In genomic region chr2:119198049-119198448, GRCm38 (mm10) we compare ENCODE assay signal across 35 mouse cellular contexts. TPM values are rescaled to one million over a fixed set of nuclear protein-coding genes. Genes with fewer than 3 reads are reported as not detected.
A peak's percentile ranks its signal among the peaks of the same experiment; 100 is the strongest.
DNase-seq lines count a peak whose midpoint lies in the region; ATAC-seq and TF ChIP-seq lines count a peak whose summit lies in the region.
"Had no signal": no experiment of that assay in that cellular context is flagged by ENCODE, and none has a peak within 500 bp of the region (broad histone marks: within the 10 kb centered on the region; RNA-seq: fewer than 3 reads in every experiment).

No protein-coding gene starts in this region.

- TF ChIP-seq CTCF in hindbrain, postnatal 0 days (IDR thresholded peaks at IDR 0.05; ENCODE audit: low read depth) = no peak

- no peak overlapping the region for H3K9ac ChIP-seq in hindbrain, postnatal 0 days (replicated peaks; ENCODE audit: low read length)
- H3K9ac ChIP-seq in limb, embryonic 12.5 days (replicated peaks) = no peak overlapping the region
- H3K9ac ChIP-seq: forebrain, embryonic 13.5 days; hindbrain, embryonic 14.5 days; limb, embryonic 15.5 days; liver, embryonic 14.5 days; lung, embryonic 14.5 days had no signal

- no peak for DNase-seq in hindbrain, postnatal 0 days (ENCODE audit: low spot score)
- DNase-seq in hindbrain, embryonic 10.5 days (ENCODE audit: low spot score) = no peak
- peak; percentile 42 for DNase-seq in retina, postnatal 1 day
- DNase-seq in retina, embryonic 14.5 days (ENCODE audit: low spot score) = no peak
- DNase-seq in c-Kit-positive CD71-positive TER-119-positive erythroid progenitor cells, embryonic 14.5 days (ENCODE audit: low spot score) = no peak
- DNase-seq in natural killer cell, adult 2 months (ENCODE audit: low spot score in 2 of 2) = no peak
- DNase-seq: adrenal gland, adult 2 months; adrenal gland, postnatal 36 days; B cell, adult 2 months; cerebellum, adult 8-10 months; cerebellum, postnatal 36 days; gastrocnemius, postnatal 36 days; heart, postnatal 4 days; kidney, adult 2 months; kidney, postnatal 4 days; lung, embryonic 14.5 days; lung, postnatal 14 days; right cerebral cortex, adult 18-20 months; spleen, adult 18-20 months; thymus, postnatal 14 days had no signal

- H3K9me3 ChIP-seq in hindbrain, postnatal 0 days (ENCODE audit: low read length) = no peaks in the 10 kb centered on the region
- no peaks in the 10 kb centered on the region for H3K9me3 ChIP-seq in hindbrain, embryonic 10.5 days
- H3K9me3 ChIP-seq in limb, embryonic 12.5 days = no peaks in the 10 kb centered on the region
- H3K9me3 ChIP-seq: forebrain, embryonic 13.5 days; limb, embryonic 15.5 days had no signal

- no peak for ATAC-seq in hindbrain, postnatal 0 days
- ATAC-seq in limb, embryonic 12.5 days (ENCODE audit: insufficient number of reproducible peaks, insufficient read depth, low FRiP score, low TSS enrichment, low read depth) = no peak
- ATAC-seq: activated CD4-positive, CD25-positive, alpha-beta regulatory T cell, adult 4 months; forebrain, embryonic 13.5 days had no signal

- H3K4me1 ChIP-seq in hindbrain, postnatal 0 days (ENCODE audit: insufficient read depth, low read length) = no peaks in the 10 kb centered on the region
- H3K4me1 ChIP-seq in hindbrain, embryonic 10.5 days (replicated peaks) = peaks cover 14% of the 10 kb centered on the region
- H3K4me1 ChIP-seq in limb, embryonic 12.5 days (replicated peaks) = peaks cover 45% of the 10 kb centered on the region

- H3K27me3 ChIP-seq in hindbrain, postnatal 0 days (ENCODE audit: insufficient read depth, low read length) = no peaks in the 10 kb centered on the region
- H3K27me3 ChIP-seq in hindbrain, embryonic 10.5 days (ENCODE audit: insufficient read depth, poor library complexity, severe bottlenecking) = no peaks in the 10 kb centered on the region
- no peaks in the 10 kb centered on the region for H3K27me3 ChIP-seq in limb, embryonic 12.5 days
- H3K27me3 ChIP-seq: forebrain, embryonic 13.5 days; limb, embryonic 15.5 days had no signal

- no peak overlapping the region for H3K4me2 ChIP-seq in hindbrain, postnatal 0 days (ENCODE audit: low read depth, low read length)
- no peak overlapping the region for H3K4me2 ChIP-seq in limb, embryonic 12.5 days
- H3K4me2 ChIP-seq: forebrain, embryonic 13.5 days; hindbrain, embryonic 14.5 days; limb, embryonic 15.5 days; lung, embryonic 14.5 days had no signal

- H3K36me3 ChIP-seq in hindbrain, postnatal 0 days (ENCODE audit: insufficient read depth, low read length) = no peaks in the 10 kb centered on the region
- no peaks in the 10 kb centered on the region for H3K36me3 ChIP-seq in hindbrain, embryonic 10.5 days
- no peaks in the 10 kb centered on the region for H3K36me3 ChIP-seq in limb, embryonic 12.5 days
- H3K36me3 ChIP-seq: limb, embryonic 15.5 days had no signal

- 0 out of 2 replicates have a peak overlapping the region, but pooled peaks have one; percentile 8 for H3K27ac ChIP-seq in hindbrain, postnatal 0 days
- H3K27ac ChIP-seq in hindbrain, embryonic 10.5 days = no peak overlapping the region
- peak overlapping the region; percentile 85; the same call in 1 of the 2 replicates for H3K27ac ChIP-seq in limb, embryonic 12.5 days
- H3K27ac ChIP-seq: forebrain, embryonic 13.5 days; hindbrain, embryonic 14.5 days; kidney, postnatal 0 days; liver, embryonic 14.5 days had no signal

- WGBS in hindbrain, postnatal 0 days = 26% methylated on average over 1 of the region's 1 CpGs
- WGBS in hindbrain, embryonic 10.5 days = 28% methylated on average over 1 of the region's 1 CpGs
- 59% methylated on average over 1 of the region's 1 CpGs for WGBS in limb, embryonic 12.5 days

- H3K4me3 ChIP-seq in hindbrain, postnatal 0 days (ENCODE audit: low read length) = no peak overlapping the region
- H3K4me3 ChIP-seq in hindbrain, embryonic 10.5 days = no peak overlapping the region
- no peak overlapping the region for H3K4me3 ChIP-seq in limb, embryonic 12.5 days (replicated peaks)
- H3K4me3 ChIP-seq: forebrain, embryonic 13.5 days; limb, embryonic 15.5 days had no signal

RNA-seq across cellular contexts. Expression of gene Zfyve19, which starts 10.4 kb away (rescaled TPM):
- total RNA-seq in hindbrain, postnatal 0 days (2014; rRNA removed) = 26.2 and 35.1 TPM in 2 replicates
- 50.2 and 53.1 TPM in 2 replicates for polyA plus RNA-seq in hindbrain, postnatal 0 days (2015; fragmentation: Nextera tagmentation; extraction: Ambion mirVana)
- polyA plus RNA-seq in hindbrain, embryonic 10.5 days (2016; fragmentation: Nextera tagmentation; extraction: Ambion mirVana) = 52.2 and 57.4 TPM in 2 replicates
- 52.5 and 56.7 TPM in 2 replicates for polyA plus RNA-seq in limb, embryonic 12.5 days (2016; fragmentation: Nextera tagmentation; extraction: Ambion mirVana)

RNA-seq across cellular contexts. Expression of gene Dnajc17, which starts 10.5 kb away (rescaled TPM):
- total RNA-seq in hindbrain, postnatal 0 days (2014; rRNA removed) = 3.0 and 7.1 TPM in 2 replicates
- 20.3 and 21.9 TPM in 2 replicates for polyA plus RNA-seq in hindbrain, postnatal 0 days (2015; fragmentation: Nextera tagmentation; extraction: Ambion mirVana)
- 22.9 and 24.9 TPM in 2 replicates for polyA plus RNA-seq in hindbrain, embryonic 10.5 days (2016; fragmentation: Nextera tagmentation; extraction: Ambion mirVana)
- polyA plus RNA-seq in limb, embryonic 12.5 days (2016; fragmentation: Nextera tagmentation; extraction: Ambion mirVana) = 29.2 and 29.6 TPM in 2 replicates

RNA-seq across cellular contexts. Expression of gene Gm14137, which starts 23.7 kb away (rescaled TPM):
- total RNA-seq in hindbrain, postnatal 0 days (2014; rRNA removed) = 0.36 TPM in 1 of 2 replicates, not detected in the other
- 0.28 and 0.29 TPM in 2 replicates for polyA plus RNA-seq in hindbrain, postnatal 0 days (2015; fragmentation: Nextera tagmentation; extraction: Ambion mirVana)
- 0.75 and 0.85 TPM in 2 replicates for polyA plus RNA-seq in hindbrain, embryonic 10.5 days (2016; fragmentation: Nextera tagmentation; extraction: Ambion mirVana)
- 0.44 and 0.65 TPM in 2 replicates for polyA plus RNA-seq in limb, embryonic 12.5 days (2016; fragmentation: Nextera tagmentation; extraction: Ambion mirVana)
- total RNA-seq: gastrocnemius, postnatal 36 days; heart, adult 8-10 months; heart, postnatal 4 days; layer of hippocampus, adult 8-10 months; layer of hippocampus, postnatal 25 days had no signal
- polyA plus RNA-seq: urinary bladder, adult 2 months had no signal

RNA-seq across cellular contexts. Expression of gene Gchfr, which starts 30.5 kb away (rescaled TPM):
- total RNA-seq in hindbrain, postnatal 0 days (2014; rRNA removed) = 9.8 and 17.7 TPM in 2 replicates
- 16.8 and 19.2 TPM in 2 replicates for polyA plus RNA-seq in hindbrain, postnatal 0 days (2015; fragmentation: Nextera tagmentation; extraction: Ambion mirVana)
- polyA plus RNA-seq in hindbrain, embryonic 10.5 days (2016; fragmentation: Nextera tagmentation; extraction: Ambion mirVana) = 3.3 and 6.1 TPM in 2 replicates
- polyA plus RNA-seq in limb, embryonic 12.5 days (2016; fragmentation: Nextera tagmentation; extraction: Ambion mirVana) = 5.0 and 6.7 TPM in 2 replicates
- total RNA-seq: gastrocnemius, postnatal 36 days; layer of hippocampus, postnatal 25 days had no signal
- polyA plus RNA-seq: activated CD4-positive, CD25-positive, alpha-beta regulatory T cell, adult 4 months had no signal

RNA-seq across cellular contexts. Expression of gene Ppp1r14d, which starts 31.7 kb away (rescaled TPM):
- total RNA-seq in hindbrain, postnatal 0 days (2014; rRNA removed) = not detected in 2 replicates
- not detected in 2 replicates for polyA plus RNA-seq in hindbrain, postnatal 0 days (2015; fragmentation: Nextera tagmentation; extraction: Ambion mirVana)
- not detected in 2 replicates for polyA plus RNA-seq in hindbrain, embryonic 10.5 days (2016; fragmentation: Nextera tagmentation; extraction: Ambion mirVana)
- polyA plus RNA-seq in limb, embryonic 12.5 days (2016; fragmentation: Nextera tagmentation; extraction: Ambion mirVana) = not detected in 2 replicates
- total RNA-seq: adrenal gland, adult 2 months; adrenal gland, postnatal 36 days; gastrocnemius, postnatal 36 days; heart, adult 8-10 months; heart, postnatal 4 days; layer of hippocampus, adult 8-10 months; layer of hippocampus, postnatal 25 days had no signal
- polyA plus RNA-seq: activated CD4-positive, CD25-positive, alpha-beta regulatory T cell, adult 4 months; adrenal gland, adult 2 months; brain, embryonic 14.5 days; embryonic facial prominence, embryonic 11.5 days; forebrain, embryonic 13.5 days; hindbrain, embryonic 14.5 days; inflammation-experienced regulatory T-cells, adult 6 months; limb, embryonic 15.5 days; liver, embryonic 14.5 days; neural tube, embryonic 14.5 days had no signal
